Mouse (Mus musculus) lung, postnatal 0 days (tissue): ENCODE measurements around the gene Srpr. TPM values are rescaled to one million over a fixed set of nuclear protein-coding genes. Genes with fewer than 3 reads are reported as not detected.
A peak's percentile ranks its signal among the peaks of the same experiment; 100 is the strongest.

ENCODE experiments used
- ATAC-seq: fragments of 200-750 bp; cut with Nextera tagmentation; 2 replicates; pipeline ENCODE4 v1.8.0; 2017; ENCODE audit warnings: moderate library complexity
- DNase-seq: peaks from one replicate; pipeline ENCODE4 v3.0.0-alpha.2; 2016; ENCODE audit warnings: low spot score
- H3K27ac ChIP-seq: fragments of 300-500 bp; sonication (generic); 2 replicates; pipeline ENCODE4 v1.5.1; 2014; ENCODE audit warnings: antibody characterized with exemption, mild to moderate bottlenecking, low read length, mixed read lengths
- H3K27me3 ChIP-seq: fragments of 300-500 bp; sonication (generic); replicated peaks from 2 replicates; pipeline ENCODE4 v1.6.1; 2014; ENCODE audit warnings: low read length, mixed read lengths; ENCODE audit not compliant: insufficient read depth
- H3K36me3 ChIP-seq: fragments of 300-500 bp; sonication (generic); 2 replicates; pipeline ENCODE4 v1.6.1; 2014; ENCODE audit warnings: low read length, mixed read lengths; ENCODE audit not compliant: insufficient read depth
- H3K4me1 ChIP-seq: fragments of 300-500 bp; sonication (generic); 2 replicates; pipeline ENCODE4 v1.6.1; 2014; ENCODE audit warnings: antibody characterized with exemption, low read depth, low read length, mixed read lengths; ENCODE audit not compliant: insufficient read depth
- H3K4me2 ChIP-seq: fragments of 300-500 bp; sonication (generic); replicated peaks from 2 replicates; pipeline ENCODE4 v1.6.1; 2014; ENCODE audit warnings: low read depth, mild to moderate bottlenecking, low read length, moderate library complexity, mixed read lengths
- H3K4me3 ChIP-seq: fragments of 300-500 bp; sonication (generic); 2 replicates; pipeline ENCODE4 v1.5.1; 2014; ENCODE audit warnings: low read depth, low read length
- H3K9ac ChIP-seq: fragments of 300-500 bp; sonication (generic); replicated peaks from 2 replicates; pipeline ENCODE4 v1.6.1; 2014; ENCODE audit warnings: low read depth, mild to moderate bottlenecking
- H3K9me3 ChIP-seq: fragments of 300-500 bp; sonication (generic); 2 replicates; pipeline ENCODE4 v1.6.1; 2016; ENCODE audit warnings: low read length, mixed read lengths
- CTCF ChIP-seq: IDR thresholded peaks from 2 replicates; pipeline ENCODE4 v1.5.1; 2016; ENCODE audit warnings: antibody characterized with exemption, mild to moderate bottlenecking
- EP300 ChIP-seq: IDR thresholded peaks from 2 replicates; pipeline ENCODE4 v1.6.1; 2016; ENCODE audit warnings: antibody characterized with exemption, mild to moderate bottlenecking, control low read depth
- WGBS: fragments of 180-500 bp; shearing (Covaris S2); extraction: QIAGEN DNeasy Blood & Tissue Kit; methylation state at CpG from one replicate; pipeline ENCODE4 v1.1.7; 2014; 5-methylcytosine and 5-hydroxymethylcytosine counted together
- polyA plus RNA-seq: library from polyadenylated mRNA; unstranded; fragments of >200 nt; fragmentation: Nextera tagmentation; extraction: Ambion mirVana; gene quantifications from 2 replicates; pipeline ENCODE4 v1.2.1, GENCODE M21; 2015

Srpr gene
- polyA plus RNA-seq, 1 experiment from 2014 or later = 125 TPM

DNA sequence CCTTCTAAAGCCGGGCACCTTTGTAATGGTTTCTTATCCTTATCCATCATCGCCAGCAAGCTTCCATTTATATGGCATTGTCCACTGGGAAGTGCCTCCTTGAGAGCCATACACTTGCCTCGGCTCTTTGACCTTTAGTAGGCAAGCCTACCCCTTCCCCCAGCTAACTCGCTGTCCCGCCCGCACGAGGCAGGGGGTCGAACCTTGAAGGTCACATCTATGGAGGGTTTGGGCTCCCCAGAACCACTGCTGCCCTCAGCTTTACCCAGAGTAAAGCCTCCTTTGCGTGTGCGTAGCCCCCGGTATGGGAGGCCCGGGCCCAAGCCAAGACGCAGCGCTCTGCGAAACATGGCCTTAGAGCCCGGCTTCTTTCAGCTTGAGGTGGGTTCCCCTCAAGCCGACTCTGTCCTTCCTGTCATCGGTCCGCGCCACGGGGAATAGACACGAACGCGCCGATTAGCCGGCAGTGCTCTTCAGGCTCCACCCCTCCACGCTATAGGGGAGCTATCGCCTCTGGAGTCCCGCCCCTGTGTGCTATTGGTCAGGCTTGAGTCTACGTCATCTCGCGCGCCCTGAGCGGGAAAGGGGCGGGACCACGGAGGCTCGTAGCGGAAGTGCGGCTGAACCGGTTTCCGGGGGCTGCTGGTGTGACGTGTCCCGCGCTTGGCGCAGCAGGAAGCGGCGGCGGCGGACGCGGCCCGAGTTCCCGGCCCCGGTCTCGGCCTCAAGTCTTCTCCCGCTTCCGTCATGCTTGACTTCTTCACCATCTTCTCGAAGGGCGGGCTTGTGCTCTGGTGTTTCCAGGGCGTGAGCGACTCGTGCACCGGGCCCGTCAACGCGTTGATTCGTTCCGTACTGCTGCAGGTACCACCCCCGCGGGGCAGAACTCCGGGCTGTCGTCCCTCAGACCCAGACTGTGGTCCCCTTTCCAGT, 10.8 kb downstream of the Srpr start, which contains the start of gene Foxred1:
Foxred1 (minus strand) TSS at position 514 of the 933 bp plus-strand sequence.
- Histone ChIP-seq H3K27me3 (no peaks in the 10 kb centered on the region), H3K4me2 (peak within 1 kb of the TSS; percentile 93), H3K4me3 (peak within 1 kb of the TSS; percentile 87), H3K9me3 (no peaks in the 10 kb centered on the region), H3K27ac (peak within 1 kb of the TSS; percentile 92), H3K9ac (peak within 1 kb of the TSS; percentile 88), H3K36me3 (peaks cover 19% of the 10 kb centered on the region), H3K4me1 (peaks cover 7% of the 10 kb centered on the region; the same call in 1 of the 2 replicates)
- TF ChIP-seq EP300 = no peak
- TF ChIP-seq CTCF = no peak
- ATAC-seq (peak; percentile 100), DNase-seq (peak; percentile 100)
- WGBS = 1% methylated on average over 67 of the region's 72 CpGs

DNA sequence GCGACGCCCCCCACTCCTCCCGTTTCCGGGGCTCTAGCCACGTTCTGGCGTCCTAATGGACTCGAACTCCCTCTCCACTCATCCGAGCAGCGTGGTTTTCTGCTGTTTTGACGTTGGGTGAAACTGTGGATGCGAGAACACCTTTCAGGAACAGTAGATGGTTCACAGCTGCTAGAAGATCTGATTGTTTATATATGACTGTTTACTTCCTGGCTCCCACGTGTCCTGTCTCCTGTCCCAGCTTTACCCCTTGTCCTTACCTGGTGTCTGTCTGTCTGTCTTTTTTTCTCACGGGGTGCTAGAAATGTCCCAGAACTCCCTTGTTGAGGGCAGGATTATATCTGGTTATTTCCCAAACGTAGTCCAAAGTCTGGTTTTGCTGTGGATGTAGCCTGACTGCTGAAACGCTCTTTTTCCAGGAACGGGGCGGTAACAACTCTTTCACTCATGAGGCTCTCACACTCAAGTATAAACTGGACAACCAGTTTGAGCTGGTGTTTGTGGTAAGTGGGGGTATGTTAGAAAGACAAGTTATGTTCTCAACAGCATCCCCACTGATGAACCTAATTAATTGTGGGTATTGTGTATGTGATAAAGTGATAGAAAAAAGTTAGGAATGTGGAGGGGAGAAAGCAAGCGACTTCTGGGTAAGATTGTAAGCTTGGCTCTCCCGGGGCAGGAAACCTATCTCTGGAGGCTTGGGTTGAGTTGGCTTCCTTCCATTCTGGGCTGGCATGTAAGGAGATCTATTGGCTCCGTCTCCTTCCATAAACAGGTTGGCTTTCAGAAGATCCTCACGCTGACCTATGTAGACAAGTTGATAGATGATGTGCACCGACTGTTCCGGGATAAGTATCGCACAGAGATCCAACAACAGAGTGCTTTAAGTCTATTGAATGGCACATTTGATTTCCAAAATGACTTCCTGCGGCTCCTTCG, 11.9 kb downstream of the Srpr start:
- DNase-seq = peak; percentile 41
- 20% methylated on average over 26 of the region's 26 CpGs for WGBS
- TF ChIP-seq CTCF (no peak), EP300 (0 out of 2 replicates have a peak, but pooled peaks have one; percentile 23)
- H3K36me3 ChIP-seq = peaks cover 19% of the 10 kb centered on the region
- peak overlapping the region; percentile 68 for H3K4me2 ChIP-seq
- peak overlapping the region; percentile 85 for H3K27ac ChIP-seq
- peaks cover 7% of the 10 kb centered on the region; the same call in 1 of the 2 replicates for H3K4me1 ChIP-seq
- H3K4me3 ChIP-seq = peak overlapping the region; percentile 87
- no peaks in the 10 kb centered on the region for H3K27me3 ChIP-seq
- no peaks in the 10 kb centered on the region for H3K9me3 ChIP-seq
- ATAC-seq = no peak
- H3K9ac ChIP-seq = peak overlapping the region; percentile 88

DNA sequence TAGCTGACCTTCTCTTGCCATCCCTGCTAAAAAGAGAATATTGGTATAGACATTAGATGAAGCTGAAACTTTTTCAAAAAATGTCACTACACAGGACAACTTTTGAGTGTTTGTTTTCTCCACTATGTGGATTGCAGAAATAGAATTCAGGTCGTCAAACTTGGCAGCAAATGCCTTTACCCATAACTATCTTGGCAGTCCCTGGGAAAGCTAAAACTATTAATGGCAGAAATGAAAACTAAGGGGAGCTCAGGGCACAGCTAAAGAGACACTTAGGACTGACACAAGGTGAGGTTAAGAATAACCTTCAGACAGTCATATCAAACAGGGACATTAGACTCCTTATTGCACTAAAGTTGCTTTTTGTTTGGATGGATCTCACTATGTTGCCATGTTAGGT, 18.0 kb downstream of the Srpr start:
- Histone ChIP-seq H3K36me3 (peaks cover 20% of the 10 kb centered on the region; the same call in 1 of the 2 replicates), H3K27me3 (no peaks in the 10 kb centered on the region), H3K27ac (no peak overlapping the region), H3K9me3 (no peaks in the 10 kb centered on the region), H3K9ac (no peak overlapping the region), H3K4me1 (no peaks in the 10 kb centered on the region), H3K4me2 (no peak overlapping the region), H3K4me3 (no peak overlapping the region)
- TF ChIP-seq CTCF (no peak), EP300 (no peak)
- WGBS = 46% methylated on average over 1 of the region's 1 CpGs
- DNase-seq (no peak), ATAC-seq (no peak)

DNA sequence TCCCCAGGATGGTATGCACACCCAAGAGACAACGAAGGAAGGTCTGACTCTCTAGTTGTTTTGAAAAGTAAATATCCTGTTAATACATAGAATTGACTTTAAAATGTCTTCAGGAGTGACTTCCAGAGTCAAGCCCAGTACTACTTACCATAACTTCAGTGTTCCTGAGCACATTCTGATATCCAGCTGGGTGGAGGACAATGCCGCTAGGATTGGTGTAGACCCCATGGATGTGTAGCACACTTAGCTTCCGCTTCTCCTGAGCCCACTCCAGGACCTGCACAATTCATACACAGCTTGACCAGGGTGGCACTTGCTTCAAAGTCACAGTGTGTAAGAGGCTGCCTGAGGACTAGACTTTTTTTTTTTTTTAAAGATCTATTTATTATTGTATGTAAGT, 23.5 kb downstream of the Srpr start:
- Histone ChIP-seq H3K27ac (no peak overlapping the region), H3K9ac (no peak overlapping the region), H3K4me1 (no peaks in the 10 kb centered on the region), H3K36me3 (peaks cover 7% of the 10 kb centered on the region; the same call in 1 of the 2 replicates), H3K4me2 (no peak overlapping the region), H3K9me3 (no peaks in the 10 kb centered on the region), H3K27me3 (no peaks in the 10 kb centered on the region), H3K4me3 (no peak overlapping the region)
- 90% methylated on average over 3 of the region's 3 CpGs for WGBS
- ATAC-seq (no peak), DNase-seq (no peak)
- no peak for TF ChIP-seq EP300
- no peak for TF ChIP-seq CTCF

DNA sequence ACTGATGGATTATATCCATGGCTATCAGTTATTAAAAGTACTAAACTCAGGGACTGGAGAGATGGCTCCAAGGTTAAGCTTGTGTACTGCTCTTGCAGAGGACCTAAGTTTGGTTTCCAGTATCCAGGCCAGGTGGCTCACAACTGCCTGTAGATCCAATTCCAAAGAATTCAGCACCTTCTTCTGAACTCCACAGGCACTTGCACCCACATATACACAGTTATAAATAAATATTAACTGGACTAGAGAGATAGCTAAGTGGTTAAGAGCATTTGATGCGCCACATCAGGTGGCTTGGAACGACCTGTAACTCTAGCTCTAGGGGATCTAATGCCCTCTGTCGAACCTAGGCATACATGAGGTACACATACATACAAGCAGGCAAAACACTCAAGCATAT, 28.7 kb downstream of the Srpr start:
- H3K36me3 ChIP-seq = no peaks in the 10 kb centered on the region
- no peak for ATAC-seq

DNA sequence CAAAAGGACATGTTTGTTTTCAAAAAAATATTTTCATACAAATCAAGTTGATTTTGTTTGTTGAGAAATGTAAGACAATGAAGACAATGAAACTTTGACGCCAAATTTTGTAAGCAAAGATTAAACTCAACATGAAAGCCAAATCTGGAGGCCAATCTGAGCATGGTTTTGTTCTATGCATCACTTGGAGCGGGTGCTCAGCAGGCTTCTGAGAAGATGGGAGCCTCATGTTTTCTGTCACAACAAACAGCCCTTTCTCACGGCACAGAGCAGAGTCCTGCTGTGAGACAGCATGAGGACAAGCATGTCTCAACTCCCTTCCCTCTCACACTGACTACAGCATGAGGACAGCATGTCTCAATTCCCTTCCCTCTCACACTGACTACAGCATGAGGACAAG, 36.0 kb downstream of the Srpr start:
- Histone ChIP-seq H3K9me3 (no peaks in the 10 kb centered on the region), H3K36me3 (no peaks in the 10 kb centered on the region), H3K27ac (no peak overlapping the region), H3K4me3 (no peak overlapping the region), H3K4me1 (no peaks in the 10 kb centered on the region), H3K9ac (no peak overlapping the region), H3K4me2 (no peak overlapping the region), H3K27me3 (no peaks in the 10 kb centered on the region)
- DNase-seq (no peak), ATAC-seq (no peak)
- 54% methylated on average over 3 of the region's 3 CpGs for WGBS
- TF ChIP-seq CTCF (no peak), EP300 (no peak)

More for the DNA sequence above, 28.7 kb downstream of the Srpr start:
- DNase-seq = no peak
- no peak overlapping the region for H3K27ac ChIP-seq
- H3K9me3 ChIP-seq = no peaks in the 10 kb centered on the region
- no peak for TF ChIP-seq CTCF
- no peak for TF ChIP-seq EP300
- no peaks in the 10 kb centered on the region for H3K27me3 ChIP-seq
- no peak overlapping the region for H3K9ac ChIP-seq
- no peaks in the 10 kb centered on the region for H3K4me1 ChIP-seq
- no peak overlapping the region for H3K4me2 ChIP-seq
- H3K4me3 ChIP-seq = no peak overlapping the region
- 80% methylated on average over 3 of the region's 3 CpGs for WGBS
